Mouse (Mus musculus): ENCODE measurements around the gene Nol10.

GRCm38 (mm10) chr12:17406825-17407224 lies 58.6 kb downstream of the Nol10 start:
- TF ChIP-seq POLR2A (IDR thresholded peaks at IDR 0.05; ENCODE audit: control insufficient read depth in 1 of 2, insufficient read depth in 1 of 2, low read depth in 1 of 2, low read length in 2 of 2, poor library complexity in 1 of 2) (no peak), HCFC1 (IDR thresholded peaks at IDR 0.05; ENCODE audit: low read depth, low read length) (no peak), TCF12 (IDR thresholded peaks at IDR 0.05; ENCODE audit: low read depth, low read length) (no peak), CTCF (IDR thresholded peaks at IDR 0.05 in 2 of 3, conservative IDR thresholded peaks at IDR 0.05 in 1 of 3; ENCODE audit: control insufficient read depth in 1 of 3, insufficient read depth in 1 of 3, low read depth in 2 of 3, low read length in 3 of 3, poor library complexity in 1 of 3, severe bottlenecking in 1 of 3) (no peak), MAFK (IDR thresholded peaks at IDR 0.05; ENCODE audit: borderline replicate concordance, low read depth, low read length) (no peak), EP300 (IDR thresholded peaks at IDR 0.05; ENCODE audit: low read depth in 1 of 2, low read length in 2 of 2) (no peak), ETS1 (IDR thresholded peaks at IDR 0.05; ENCODE audit: low read depth, low read length) (no peak), NELFE (IDR thresholded peaks at IDR 0.05; ENCODE audit: low read depth, low read length) (no peak), ZNF384 (IDR thresholded peaks at IDR 0.05; ENCODE audit: low read depth, low read length) (no peak), TAL1 (IDR thresholded peaks at IDR 0.05; ENCODE audit: low read length) (no peak), GATA1 (IDR thresholded peaks at IDR 0.05; ENCODE audit: low read depth, low read length) (no peak), USF1 (IDR thresholded peaks at IDR 0.05; ENCODE audit: low read depth, low read length) (no peak)

Measured in MEL (cell line).